ENCODE assay signal across 8 mouse cellular contexts in genomic region chr7:66058703-66059102, GRCm38 (mm10). TPM values are rescaled to one million over a fixed set of nuclear protein-coding genes. Genes with fewer than 3 reads are reported as not detected.
DNase-seq lines count a peak whose midpoint lies in the region; ATAC-seq and TF ChIP-seq lines count a peak whose summit lies in the region.

Snrpa1 (plus strand) TSS chr7:66059003.

- no peaks in the 10 kb centered on the region for H3K36me3 ChIP-seq in lung, postnatal 0 days (ENCODE audit: insufficient read depth, low read length)
- peaks cover 11% of the 10 kb centered on the region; the same call in 1 of the 2 replicates for H3K36me3 ChIP-seq in embryonic facial prominence, embryonic 15.5 days
- H3K36me3 ChIP-seq in heart, postnatal 0 days (replicated peaks; ENCODE audit: control insufficient read depth, insufficient read depth, low read length), result peaks cover 18% of the 10 kb centered on the region
- peaks cover 18% of the 10 kb centered on the region for H3K36me3 ChIP-seq in limb, embryonic 10.5 days
- peaks cover 8% of the 10 kb centered on the region for H3K36me3 ChIP-seq in neural tube, embryonic 15.5 days

- peak within 1 kb of the TSS; percentile 90 for H3K4me2 ChIP-seq in lung, postnatal 0 days (replicated peaks; ENCODE audit: low read depth, low read length)
- H3K4me2 ChIP-seq in embryonic facial prominence, embryonic 15.5 days (replicated peaks), result peak within 1 kb of the TSS; percentile 82
- peak within 1 kb of the TSS; percentile 70 for H3K4me2 ChIP-seq in heart, postnatal 0 days (ENCODE audit: low read depth, low read length)
- H3K4me2 ChIP-seq in neural tube, embryonic 15.5 days, result peak within 1 kb of the TSS; percentile 91

- no peak for DNase-seq in lung, postnatal 0 days (ENCODE audit: low spot score)
- DNase-seq in lung, postnatal 25 days (ENCODE audit: low spot score), result no peak
- no peak for DNase-seq in heart, postnatal 0 days (ENCODE audit: low spot score)
- no peak for DNase-seq in limb, embryonic 10.5 days (ENCODE audit: low spot score)
- DNase-seq in embryo, embryonic 9.5 days (ENCODE audit: extremely low spot score), result no peak
- DNase-seq in cerebellum, adult 11 months, result no peak

- H3K4me1 ChIP-seq in lung, postnatal 0 days (ENCODE audit: insufficient read depth, low read depth, low read length), result peaks cover 6% of the 10 kb centered on the region; the same call in 1 of the 2 replicates
- H3K4me1 ChIP-seq in embryonic facial prominence, embryonic 15.5 days, result peaks cover 14% of the 10 kb centered on the region
- H3K4me1 ChIP-seq in heart, postnatal 0 days (ENCODE audit: control insufficient read depth, insufficient read depth), result peaks cover 11% of the 10 kb centered on the region
- peaks cover 15% of the 10 kb centered on the region for H3K4me1 ChIP-seq in limb, embryonic 10.5 days
- H3K4me1 ChIP-seq in neural tube, embryonic 15.5 days, result peaks cover 23% of the 10 kb centered on the region

- no peak within 1 kb of the TSS for H3K27ac ChIP-seq in lung, postnatal 0 days (ENCODE audit: low read length)
- no peak within 1 kb of the TSS for H3K27ac ChIP-seq in embryonic facial prominence, embryonic 15.5 days (replicated peaks)
- H3K27ac ChIP-seq in heart, postnatal 0 days (ENCODE audit: low read depth), result no peak within 1 kb of the TSS
- peak within 1 kb of the TSS; percentile 95 for H3K27ac ChIP-seq in limb, embryonic 10.5 days
- no peak within 1 kb of the TSS for H3K27ac ChIP-seq in neural tube, embryonic 15.5 days (replicated peaks)

- TF ChIP-seq CTCF in lung, postnatal 0 days (IDR thresholded peaks at IDR 0.05), result no peak
- TF ChIP-seq CTCF in heart, postnatal 0 days (IDR thresholded peaks at IDR 0.05; ENCODE audit: low read depth), result no peak

- TF ChIP-seq EP300 in lung, postnatal 0 days (IDR thresholded peaks at IDR 0.05), result no peak
- TF ChIP-seq EP300 in heart, postnatal 0 days (IDR thresholded peaks at IDR 0.05; ENCODE audit: low read depth), result no peak

- H3K9ac ChIP-seq in lung, postnatal 0 days (replicated peaks; ENCODE audit: low read depth), result peak within 1 kb of the TSS; percentile 85
- no peak within 1 kb of the TSS for H3K9ac ChIP-seq in embryonic facial prominence, embryonic 15.5 days
- peak within 1 kb of the TSS; percentile 82 for H3K9ac ChIP-seq in heart, postnatal 0 days (replicated peaks; ENCODE audit: low read depth, low read length)
- H3K9ac ChIP-seq in neural tube, embryonic 15.5 days (replicated peaks), result peak within 1 kb of the TSS; percentile 87; the same call in 1 of the 2 replicates

- no peak for ATAC-seq in lung, postnatal 0 days
- ATAC-seq in embryonic facial prominence, embryonic 15.5 days (ENCODE audit: insufficient number of reproducible peaks, low FRiP score, low TSS enrichment, low read depth), result no peak
- ATAC-seq in heart, postnatal 0 days (ENCODE audit: insufficient read depth, low read depth), result no peak
- no peak for ATAC-seq in neural tube, embryonic 15.5 days (ENCODE audit: low FRiP score)

- H3K4me3 ChIP-seq in lung, postnatal 0 days (ENCODE audit: low read depth, low read length), result peak within 1 kb of the TSS; percentile 87
- H3K4me3 ChIP-seq in embryonic facial prominence, embryonic 15.5 days (replicated peaks), result peak within 1 kb of the TSS; percentile 98
- peak within 1 kb of the TSS; percentile 85 for H3K4me3 ChIP-seq in heart, postnatal 0 days (ENCODE audit: low read depth, low read length)
- H3K4me3 ChIP-seq in limb, embryonic 10.5 days, result peak within 1 kb of the TSS; percentile 98
- peak within 1 kb of the TSS; percentile 92 for H3K4me3 ChIP-seq in neural tube, embryonic 15.5 days (replicated peaks)

- no peaks in the 10 kb centered on the region for H3K27me3 ChIP-seq in lung, postnatal 0 days (replicated peaks; ENCODE audit: insufficient read depth, low read length)
- H3K27me3 ChIP-seq in embryonic facial prominence, embryonic 15.5 days, result no peaks in the 10 kb centered on the region
- no peaks in the 10 kb centered on the region for H3K27me3 ChIP-seq in heart, postnatal 0 days (ENCODE audit: control insufficient read depth, insufficient read depth, low read length)
- no peaks in the 10 kb centered on the region; the same call in 1 of the 2 replicates for H3K27me3 ChIP-seq in limb, embryonic 10.5 days (ENCODE audit: low read depth, poor library complexity, severe bottlenecking)
- H3K27me3 ChIP-seq in neural tube, embryonic 15.5 days (replicated peaks), result 0 out of 2 replicates have a peak, but pooled peaks cover 7% of the 10 kb centered on the region

- 58% methylated on average over 1 of the region's 1 CpGs for WGBS in lung, postnatal 0 days
- 69% methylated on average over 1 of the region's 1 CpGs for WGBS in embryonic facial prominence, embryonic 15.5 days
- WGBS in heart, postnatal 0 days, result 61% methylated on average over 1 of the region's 1 CpGs
- WGBS in limb, embryonic 10.5 days, result 84% methylated on average over 1 of the region's 1 CpGs
- WGBS in neural tube, embryonic 15.5 days, result 75% methylated on average over 1 of the region's 1 CpGs

- no peaks in the 10 kb centered on the region for H3K9me3 ChIP-seq in lung, postnatal 0 days (ENCODE audit: low read length)
- H3K9me3 ChIP-seq in embryonic facial prominence, embryonic 15.5 days (replicated peaks), result no peaks in the 10 kb centered on the region
- no peaks in the 10 kb centered on the region for H3K9me3 ChIP-seq in heart, postnatal 0 days (replicated peaks; ENCODE audit: control insufficient read depth, low read length)
- no peaks in the 10 kb centered on the region for H3K9me3 ChIP-seq in limb, embryonic 10.5 days (replicated peaks)
- H3K9me3 ChIP-seq in neural tube, embryonic 15.5 days (replicated peaks), result no peaks in the 10 kb centered on the region

RNA-seq across cellular contexts. Expression of gene Snrpa1, which starts in this region (rescaled TPM):
- polyA plus RNA-seq in lung, postnatal 0 days (2015; fragmentation: Nextera tagmentation; extraction: Ambion mirVana), result 58.0 and 59.1 TPM in 2 replicates
- polyA plus RNA-seq in embryonic facial prominence, embryonic 15.5 days (2015; fragmentation: Nextera tagmentation; extraction: Ambion mirVana), result 145 and 158 TPM in 2 replicates
- 18.0 and 30.8 TPM in 2 replicates for total RNA-seq in heart, postnatal 0 days (2014; rRNA removed; ENCODE audit: low replicate concordance)
- polyA plus RNA-seq in heart, postnatal 0 days (2015; fragmentation: Nextera tagmentation; extraction: Ambion mirVana), result 58.9 and 62.1 TPM in 2 replicates
- 276 and 312 TPM in 2 replicates for polyA plus RNA-seq in limb, embryonic 10.5 days (2016; fragmentation: Nextera tagmentation; extraction: Ambion mirVana)
- polyA plus RNA-seq in neural tube, embryonic 15.5 days (2015; fragmentation: Nextera tagmentation; extraction: Ambion mirVana), result 116 and 133 TPM in 2 replicates
